Mouse (Mus musculus): ENCODE data around the gene Rps6kb1. TPM values are rescaled to one million over a fixed set of nuclear protein-coding genes. Genes with fewer than 3 reads are reported as not detected.

Gene Rps6kb1
- polyA plus RNA-seq, 1 experiment from 2014 or later: 53.1 TPM

GRCm38 (mm10) chr11:86573646-86574231, 29.1 kb upstream of the Rps6kb1 start:
- no peak overlapping the region for H3K9ac ChIP-seq (ENCODE audit: low read depth, low read length)
- 89% methylated on average over 6 of the region's 6 CpGs for WGBS
- H3K27ac ChIP-seq (ENCODE audit: low read depth, low read length): no peak overlapping the region
- H3K9me3 ChIP-seq (ENCODE audit: control insufficient read depth, low read length): no peaks in the 10 kb centered on the region
- H3K4me3 ChIP-seq (ENCODE audit: low read length): no peak overlapping the region
- ATAC-seq: no peak
- no peaks in the 10 kb centered on the region for H3K36me3 ChIP-seq (ENCODE audit: control insufficient read depth, insufficient read depth, low read length)
- no peaks in the 10 kb centered on the region for H3K27me3 ChIP-seq (replicated peaks; ENCODE audit: control insufficient read depth, insufficient read depth, low read length)
- H3K4me1 ChIP-seq (ENCODE audit: control insufficient read depth, insufficient read depth, low read depth, low read length): no peaks in the 10 kb centered on the region; the same call in 1 of the 2 replicates
- H3K4me2 ChIP-seq (ENCODE audit: low read length): no peak overlapping the region

GRCm38 (mm10) chr11:86572623-86573022, 28.0 kb upstream of the Rps6kb1 start:
- no peaks in the 10 kb centered on the region for H3K9me3 ChIP-seq (ENCODE audit: control insufficient read depth, low read length)

GRCm38 (mm10) chr11:86571871-86572270, 27.3 kb upstream of the Rps6kb1 start:
- no peak for ATAC-seq
- H3K27ac ChIP-seq (ENCODE audit: low read depth, low read length): no peak overlapping the region
- no peaks in the 10 kb centered on the region for H3K36me3 ChIP-seq (ENCODE audit: control insufficient read depth, insufficient read depth, low read length)
- H3K27me3 ChIP-seq (replicated peaks; ENCODE audit: control insufficient read depth, insufficient read depth, low read length): no peaks in the 10 kb centered on the region
- H3K4me3 ChIP-seq (ENCODE audit: low read length): no peak overlapping the region
- H3K9me3 ChIP-seq (ENCODE audit: control insufficient read depth, low read length): no peaks in the 10 kb centered on the region
- no peak overlapping the region for H3K9ac ChIP-seq (ENCODE audit: low read depth, low read length)
- no peak overlapping the region for H3K4me2 ChIP-seq (ENCODE audit: low read length)
- 83% methylated on average over 4 of the region's 4 CpGs for WGBS
- no peaks in the 10 kb centered on the region; the same call in 1 of the 2 replicates for H3K4me1 ChIP-seq (ENCODE audit: control insufficient read depth, insufficient read depth, low read depth, low read length)

More at GRCm38 (mm10) chr11:86572623-86573022, 28.0 kb upstream of the Rps6kb1 start:
- H3K4me1 ChIP-seq (ENCODE audit: control insufficient read depth, insufficient read depth, low read depth, low read length): no peaks in the 10 kb centered on the region; the same call in 1 of the 2 replicates
- H3K4me3 ChIP-seq (ENCODE audit: low read length): no peak overlapping the region
- no peak overlapping the region for H3K9ac ChIP-seq (ENCODE audit: low read depth, low read length)
- WGBS: 70% methylated on average over 2 of the region's 2 CpGs
- H3K27ac ChIP-seq (ENCODE audit: low read depth, low read length): no peak overlapping the region
- no peaks in the 10 kb centered on the region for H3K36me3 ChIP-seq (ENCODE audit: control insufficient read depth, insufficient read depth, low read length)
- H3K4me2 ChIP-seq (ENCODE audit: low read length): no peak overlapping the region
- ATAC-seq: no peak
- no peaks in the 10 kb centered on the region for H3K27me3 ChIP-seq (replicated peaks; ENCODE audit: control insufficient read depth, insufficient read depth, low read length)

- H3K4me1 ChIP-seq (ENCODE audit: control insufficient read depth, insufficient read depth, low read depth, low read length): no peaks in the 10 kb centered on the region; the same call in 1 of the 2 replicates
- H3K36me3 ChIP-seq (ENCODE audit: control insufficient read depth, insufficient read depth, low read length): no peaks in the 10 kb centered on the region
- WGBS: 47% methylated on average over 15 of the region's 15 CpGs
- no peaks in the 10 kb centered on the region for H3K9me3 ChIP-seq (ENCODE audit: control insufficient read depth, low read length)
- no peak overlapping the region for H3K27ac ChIP-seq (ENCODE audit: low read depth, low read length)
- no peaks in the 10 kb centered on the region for H3K27me3 ChIP-seq (replicated peaks; ENCODE audit: control insufficient read depth, insufficient read depth, low read length)
- H3K4me3 ChIP-seq (ENCODE audit: low read length): no peak overlapping the region
- H3K4me2 ChIP-seq (ENCODE audit: low read length): no peak overlapping the region
- no peak overlapping the region for H3K9ac ChIP-seq (ENCODE audit: low read depth, low read length)
- no peak for ATAC-seq
Observed at GRCm38 (mm10) chr11:86571047-86571855, 26.6 kb upstream of the Rps6kb1 start.

- Histone ChIP-seq H3K4me3 (ENCODE audit: low read length) (no peak overlapping the region), H3K27me3 (replicated peaks; ENCODE audit: control insufficient read depth, insufficient read depth, low read length) (no peaks in the 10 kb centered on the region), H3K36me3 (ENCODE audit: control insufficient read depth, insufficient read depth, low read length) (no peaks in the 10 kb centered on the region), H3K9ac (ENCODE audit: low read depth, low read length) (no peak overlapping the region), H3K4me2 (ENCODE audit: low read length) (no peak overlapping the region), H3K27ac (ENCODE audit: low read depth, low read length) (no peak overlapping the region), H3K9me3 (ENCODE audit: control insufficient read depth, low read length) (no peaks in the 10 kb centered on the region), H3K4me1 (ENCODE audit: control insufficient read depth, insufficient read depth, low read depth, low read length) (no peaks in the 10 kb centered on the region; the same call in 1 of the 2 replicates)
- ATAC-seq: no peak
- WGBS: 66% methylated on average over 9 of the region's 9 CpGs
Observed at GRCm38 (mm10) chr11:86570261-86570746, 25.7 kb upstream of the Rps6kb1 start.

- 74% methylated on average over 3 of the region's 3 CpGs for WGBS
- Histone ChIP-seq H3K4me3 (ENCODE audit: low read length) (no peak overlapping the region), H3K9me3 (ENCODE audit: control insufficient read depth, low read length) (no peaks in the 10 kb centered on the region)
Observed at GRCm38 (mm10) chr11:86568425-86568824, 23.8 kb upstream of the Rps6kb1 start.

GRCm38 (mm10) chr11:86558258-86558657, 13.7 kb upstream of the Rps6kb1 start:
- no peak overlapping the region for H3K4me2 ChIP-seq (ENCODE audit: low read length)
- H3K27me3 ChIP-seq (replicated peaks; ENCODE audit: control insufficient read depth, insufficient read depth, low read length): no peaks in the 10 kb centered on the region
- no peak for ATAC-seq
- 86% methylated on average over 4 of the region's 4 CpGs for WGBS
- no peak overlapping the region for H3K4me3 ChIP-seq (ENCODE audit: low read length)
- no peaks in the 10 kb centered on the region for H3K36me3 ChIP-seq (ENCODE audit: control insufficient read depth, insufficient read depth, low read length)
- no peaks in the 10 kb centered on the region for H3K9me3 ChIP-seq (ENCODE audit: control insufficient read depth, low read length)
- H3K4me1 ChIP-seq (ENCODE audit: control insufficient read depth, insufficient read depth, low read depth, low read length): no peaks in the 10 kb centered on the region
- no peak overlapping the region for H3K9ac ChIP-seq (ENCODE audit: low read depth, low read length)
- H3K27ac ChIP-seq (ENCODE audit: low read depth, low read length): no peak overlapping the region

More at GRCm38 (mm10) chr11:86568425-86568824, 23.8 kb upstream of the Rps6kb1 start:
- Histone ChIP-seq H3K27me3 (replicated peaks; ENCODE audit: control insufficient read depth, insufficient read depth, low read length) (no peaks in the 10 kb centered on the region), H3K27ac (ENCODE audit: low read depth, low read length) (no peak overlapping the region), H3K4me2 (ENCODE audit: low read length) (no peak overlapping the region), H3K4me1 (ENCODE audit: control insufficient read depth, insufficient read depth, low read depth, low read length) (no peaks in the 10 kb centered on the region; the same call in 1 of the 2 replicates), H3K36me3 (ENCODE audit: control insufficient read depth, insufficient read depth, low read length) (no peaks in the 10 kb centered on the region), H3K9ac (ENCODE audit: low read depth, low read length) (no peak overlapping the region)
- no peak for ATAC-seq

- H3K36me3 ChIP-seq (ENCODE audit: control insufficient read depth, insufficient read depth, low read length): 0 out of 2 replicates have a peak, but pooled peaks cover 3% of the 10 kb centered on the region
- WGBS: 90% methylated on average over 6 of the region's 6 CpGs
- no peak overlapping the region for H3K4me3 ChIP-seq (ENCODE audit: low read length)
- H3K9ac ChIP-seq (ENCODE audit: low read depth, low read length): no peak overlapping the region
- no peaks in the 10 kb centered on the region for H3K9me3 ChIP-seq (ENCODE audit: control insufficient read depth, low read length)
- no peak for ATAC-seq
- H3K4me2 ChIP-seq (ENCODE audit: low read length): no peak overlapping the region
- H3K4me1 ChIP-seq (ENCODE audit: control insufficient read depth, insufficient read depth, low read depth, low read length): no peaks in the 10 kb centered on the region
- no peak overlapping the region for H3K27ac ChIP-seq (ENCODE audit: low read depth, low read length)
- no peaks in the 10 kb centered on the region for H3K27me3 ChIP-seq (replicated peaks; ENCODE audit: control insufficient read depth, insufficient read depth, low read length)
Observed at GRCm38 (mm10) chr11:86553525-86553924, 8.9 kb upstream of the Rps6kb1 start.

- Histone ChIP-seq H3K4me3 (ENCODE audit: low read length) (no peak overlapping the region), H3K9me3 (ENCODE audit: control insufficient read depth, low read length) (no peaks in the 10 kb centered on the region), H3K36me3 (ENCODE audit: control insufficient read depth, insufficient read depth, low read length) (0 out of 2 replicates have a peak, but pooled peaks cover 3% of the 10 kb centered on the region), H3K9ac (ENCODE audit: low read depth, low read length) (no peak overlapping the region), H3K4me1 (ENCODE audit: control insufficient read depth, insufficient read depth, low read depth, low read length) (peaks cover 15% of the 10 kb centered on the region), H3K27me3 (replicated peaks; ENCODE audit: control insufficient read depth, insufficient read depth, low read length) (no peaks in the 10 kb centered on the region), H3K4me2 (ENCODE audit: low read length) (no peak overlapping the region), H3K27ac (ENCODE audit: low read depth, low read length) (no peak overlapping the region)
- 87% methylated on average over 1 of the region's 1 CpGs for WGBS
- no peak for ATAC-seq
Observed at GRCm38 (mm10) chr11:86547412-86547811, 2.8 kb upstream of the Rps6kb1 start.

All from hindbrain, embryonic 16.5 days (tissue).